Mouse (Mus musculus): Measurements from ENCODE around the gene Gpr162.
"Not testable (repeated sequence)": the region's sequence is repeated elsewhere in the genome, so short reads cannot be mapped to it uniquely, and the experiment has no call there.

Gpr162 gene

DNA sequence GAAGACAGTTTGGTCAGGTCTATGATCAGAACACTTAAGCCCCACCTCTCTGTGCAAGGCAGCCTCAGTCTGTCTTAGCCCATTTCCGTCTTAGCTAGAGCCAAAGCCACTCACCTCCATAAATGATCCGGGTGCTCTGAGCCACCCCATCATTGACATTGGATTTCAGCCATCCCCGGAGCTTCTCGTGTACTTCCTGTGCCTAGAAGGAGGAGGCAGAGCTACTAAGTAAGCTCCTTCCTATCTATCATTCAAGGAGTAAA, 52.4 kb downstream of the Gpr162 start:
- no peak for DNase-seq (ENCODE audit: low spot score)

DNA sequence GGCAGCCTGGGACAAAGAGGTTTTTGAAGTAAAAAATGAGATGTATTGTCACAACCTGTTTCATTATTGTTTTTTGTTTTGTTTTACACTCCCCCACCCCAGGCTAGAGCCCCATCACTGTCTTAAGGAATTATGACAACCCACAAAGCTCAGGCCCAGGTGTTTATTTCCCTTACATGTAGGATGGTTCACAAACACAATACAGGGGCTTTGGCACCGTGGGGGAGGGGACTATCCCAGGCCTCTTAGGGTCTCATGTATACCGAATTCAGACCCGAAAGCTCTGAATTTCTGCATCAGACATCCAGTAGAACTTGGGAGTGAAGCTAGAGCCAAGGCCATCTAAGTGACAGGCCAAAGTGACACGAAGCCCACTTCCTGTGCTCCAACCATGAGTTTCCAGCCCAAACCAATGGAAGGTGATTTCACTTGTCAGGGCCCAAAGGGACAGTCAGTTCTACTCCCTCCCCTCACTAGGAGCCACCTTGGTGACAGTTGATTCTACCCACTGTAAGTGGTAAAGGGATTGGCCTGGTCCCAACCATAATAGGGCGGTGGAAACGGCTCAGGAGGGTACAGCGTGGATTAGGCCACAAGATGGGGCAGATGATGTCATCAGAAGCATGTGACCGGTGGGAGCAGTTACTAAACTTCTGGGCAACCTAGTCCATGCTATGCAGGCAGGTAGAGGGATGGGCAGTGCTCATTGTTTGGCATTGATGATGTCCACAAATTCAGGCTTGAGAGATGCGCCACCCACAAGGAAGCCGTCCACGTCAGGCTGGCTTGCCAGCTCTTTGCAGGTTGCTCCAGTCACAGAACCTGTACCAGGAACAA, 53.0 kb downstream of the Gpr162 start:
- not testable (repeated sequence) for DNase-seq (ENCODE audit: low spot score)

DNA sequence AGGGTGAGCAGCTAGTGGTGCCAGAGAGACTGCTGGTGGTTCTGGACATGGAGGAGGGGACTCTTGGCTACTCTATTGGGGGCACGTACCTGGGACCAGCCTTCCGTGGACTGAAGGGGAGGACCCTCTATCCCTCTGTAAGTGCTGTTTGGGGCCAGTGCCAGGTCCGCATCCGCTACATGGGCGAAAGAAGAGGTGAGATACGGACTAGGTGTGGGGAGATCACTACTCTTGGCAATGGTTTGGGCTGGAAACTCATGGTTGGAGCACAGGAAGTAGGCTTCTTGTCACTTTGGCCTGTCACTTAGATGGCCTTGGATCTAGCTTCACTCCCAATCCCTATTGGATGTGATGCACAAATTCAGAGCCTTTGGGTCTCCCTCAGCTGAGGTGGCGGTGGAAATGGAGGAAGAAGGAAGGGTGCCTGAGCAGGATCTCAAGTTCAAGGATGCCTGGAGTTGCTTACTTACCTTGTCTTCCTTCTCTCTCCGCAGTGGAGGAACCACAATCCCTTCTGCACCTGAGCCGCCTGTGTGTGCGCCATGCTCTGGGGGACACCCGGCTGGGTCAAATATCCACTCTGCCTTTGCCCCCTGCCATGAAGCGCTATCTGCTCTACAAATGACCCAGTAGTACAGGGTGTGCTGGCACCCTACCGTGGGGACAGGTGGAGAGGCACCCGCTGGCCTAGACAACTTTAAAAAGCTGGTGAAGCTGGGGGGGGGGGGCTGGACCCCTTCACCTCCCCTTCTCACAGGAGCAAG, 53.8 kb downstream of the Gpr162 start:
- no peak for DNase-seq (ENCODE audit: low spot score)

DNA sequence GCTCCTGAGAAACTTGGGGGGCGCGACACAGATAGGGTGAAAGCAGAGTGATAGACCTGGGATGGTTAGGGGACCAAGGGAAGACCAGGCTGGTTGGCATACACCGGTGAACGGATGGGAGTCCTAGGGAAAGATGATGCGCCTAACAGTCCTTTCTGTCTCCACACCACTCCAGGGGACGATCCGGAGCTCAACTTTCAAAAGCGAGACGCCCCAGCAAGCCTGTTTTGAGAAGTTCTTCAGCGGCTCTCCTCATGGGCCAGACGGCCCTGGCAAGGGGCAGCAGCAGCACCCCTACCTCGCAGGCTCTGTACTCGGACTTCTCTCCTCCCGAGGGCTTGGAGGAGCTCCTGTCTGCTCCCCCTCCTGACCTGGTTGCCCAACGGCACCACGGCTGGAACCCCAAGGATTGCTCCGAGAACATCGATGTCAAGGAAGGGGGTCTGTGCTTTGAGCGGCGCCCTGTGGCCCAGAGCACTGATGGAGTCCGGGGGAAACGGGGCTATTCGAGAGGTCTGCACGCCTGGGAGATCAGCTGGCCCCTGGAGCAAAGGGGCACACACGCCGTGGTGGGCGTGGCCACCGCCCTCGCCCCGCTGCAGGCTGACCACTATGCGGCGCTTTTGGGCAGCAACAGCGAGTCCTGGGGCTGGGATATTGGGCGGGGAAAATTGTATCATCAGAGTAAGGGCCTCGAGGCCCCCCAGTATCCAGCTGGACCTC, 54.6 kb downstream of the Gpr162 start:
- DNase-seq (ENCODE audit: low spot score) = peak; percentile 68

Measured in ovary, postnatal 10 days (tissue).